Mouse (Mus musculus) spleen, adult 2 months (tissue): Measurements from ENCODE around the gene Cdhr4. TPM values are rescaled to one million over a fixed set of nuclear protein-coding genes. Genes with fewer than 3 reads are reported as not detected.
"Not testable (repeated sequence)": the region's sequence is repeated elsewhere in the genome, so short reads cannot be mapped to it uniquely, and the experiment has no call there.

Experiments used
- DNase-seq, 2 experiments: peaks; one replicate each; pipeline versions ENCODE4 v3.0.0 to v3.0.0-alpha.2; 2012 to 2021; ENCODE audit warnings: low spot score in 2 of 2, low read depth in 1 of 2
- H3K27ac ChIP-seq: fragments of 200-500 bp; 2 replicates; pipeline ENCODE4 v1.5.1; 2012; ENCODE audit warnings: low read length, inconsistent platforms; ENCODE audit not compliant: insufficient read depth
- H3K27me3 ChIP-seq: fragments of 200-500 bp; 2 replicates; pipeline ENCODE4 v1.6.1; 2012; ENCODE audit warnings: mild to moderate bottlenecking, moderate library complexity, low read length, inconsistent platforms; ENCODE audit not compliant: control insufficient read depth, insufficient read depth
- H3K36me3 ChIP-seq: fragments of 200-500 bp; 2 replicates; pipeline ENCODE4 v1.6.1; 2012; ENCODE audit warnings: mild to moderate bottlenecking, low read length, inconsistent platforms; ENCODE audit not compliant: control insufficient read depth, insufficient read depth
- H3K4me1 ChIP-seq: fragments of 200-500 bp; 2 replicates; pipeline ENCODE4 v1.6.1; 2011; ENCODE audit warnings: inconsistent platforms; ENCODE audit not compliant: control insufficient read depth, insufficient read depth, insufficient read length
- H3K4me3 ChIP-seq: fragments of 200-500 bp; 2 replicates; pipeline ENCODE4 v1.5.1; 2011; ENCODE audit warnings: mild to moderate bottlenecking, inconsistent platforms; ENCODE audit not compliant: insufficient read depth, insufficient read length; ENCODE audit errors: extremely low read depth
- CTCF ChIP-seq: fragments of 200-500 bp; IDR thresholded peaks from 2 replicates; pipeline ENCODE4 v1.5.1; 2011; ENCODE audit warnings: mild to moderate bottlenecking, inconsistent platforms; ENCODE audit not compliant: insufficient read depth, insufficient read length, insufficient replicate concordance; ENCODE audit errors: extremely low read depth
- POLR2A ChIP-seq: fragments of 200-500 bp; IDR thresholded peaks from 2 replicates; pipeline ENCODE4 v1.6.1; 2011; ENCODE audit warnings: low read depth, low read length, inconsistent platforms
- WGBS: fragments of 180-500 bp; shearing (Covaris S2); methylation state at CpG from one replicate; pipeline ENCODE4 v1.1.7; 2018; 5-methylcytosine and 5-hydroxymethylcytosine counted together
- polyA plus RNA-seq: library from polyadenylated mRNA; depleted of rRNA; stranded (reverse); fragments of >200 nt; gene quantifications from 2 replicates; pipeline ENCODE4 v1.2.3, GENCODE M21; 2012

Cdhr4 gene
- polyA plus RNA-seq, 1 experiment, result 2.9 TPM

- Histone ChIP-seq H3K4me3 (peak overlapping the region; percentile 81), H3K27ac (peak overlapping the region; percentile 2; the same call in 1 of the 2 replicates), H3K36me3 (no peaks in the 10 kb centered on the region; the same call in 1 of the 2 replicates), H3K4me1 (peaks cover 5% of the 10 kb centered on the region; the same call in 1 of the 2 replicates), H3K27me3 (no peaks in the 10 kb centered on the region)
- no peak for DNase-seq
- WGBS, result 4% methylated on average over 8 of the region's 8 CpGs
- no peak for TF ChIP-seq POLR2A
- no peak for TF ChIP-seq CTCF
Measured at GRCm38 (mm10) chr9:108003531-108003890, 11.2 kb downstream of the Cdhr4 start.

GRCm38 (mm10) chr9:108008041-108008440 lies 15.7 kb downstream of the Cdhr4 start:
- no peak for TF ChIP-seq CTCF
- no peak for TF ChIP-seq POLR2A
- Histone ChIP-seq H3K27ac (no peak overlapping the region), H3K4me3 (no peak overlapping the region), H3K27me3 (no peaks in the 10 kb centered on the region), H3K36me3 (peaks cover 3% of the 10 kb centered on the region), H3K4me1 (peaks cover 7% of the 10 kb centered on the region; the same call in 1 of the 2 replicates)
- WGBS, result 91% methylated on average over 5 of the region's 5 CpGs
- no peak for DNase-seq

DNA sequence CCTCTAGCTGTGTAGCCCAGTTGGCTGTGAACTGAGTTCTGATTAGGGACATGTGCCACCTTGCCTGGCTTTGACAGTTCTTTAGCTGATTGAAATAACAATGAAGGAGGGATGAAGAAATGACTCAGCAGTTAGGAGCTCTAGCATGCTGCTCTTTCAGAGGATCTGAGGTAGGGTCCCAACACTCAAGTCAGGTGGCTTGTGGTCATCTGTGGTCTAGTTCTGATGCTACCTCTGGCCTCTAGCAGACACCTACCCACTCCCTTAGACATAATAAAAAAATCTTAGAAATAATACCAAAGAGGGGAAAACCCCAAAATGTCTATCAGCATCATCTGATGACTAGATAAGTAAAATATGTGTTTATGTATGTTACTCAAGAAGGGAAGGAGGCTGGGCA lies 18.1 kb downstream of the Cdhr4 start:
- Histone ChIP-seq H3K27me3 (no peaks in the 10 kb centered on the region), H3K4me3 (no peak overlapping the region), H3K36me3 (peaks cover 5% of the 10 kb centered on the region), H3K27ac (no peak overlapping the region), H3K4me1 (0 out of 2 replicates have a peak, but pooled peaks cover 2% of the 10 kb centered on the region)
- TF ChIP-seq CTCF, result no peak
- TF ChIP-seq POLR2A, result no peak
- no peak for DNase-seq

DNA sequence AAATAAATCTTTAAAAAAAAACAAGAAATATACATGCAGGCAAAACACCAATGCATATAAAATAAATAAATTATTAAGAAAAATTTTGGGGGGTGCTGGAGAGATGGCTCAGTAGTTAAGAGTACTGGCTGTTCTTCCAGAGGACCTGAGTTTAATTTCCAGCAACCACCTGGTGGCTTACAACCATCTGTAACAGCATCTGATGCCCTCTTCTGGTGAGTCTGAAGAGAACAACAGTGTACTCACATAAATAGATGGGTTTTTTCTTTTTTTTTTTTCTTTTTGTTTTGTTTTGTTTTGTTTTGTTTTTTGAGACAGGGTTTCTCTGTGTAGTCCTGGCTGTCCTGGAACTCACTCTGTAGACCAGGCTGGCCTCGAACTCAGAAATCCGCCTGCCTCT lies 21.3 kb downstream of the Cdhr4 start:
- H3K27ac ChIP-seq, result not testable (repeated sequence)
- 100% methylated on average over 2 of the region's 2 CpGs for WGBS

GRCm38 (mm10) chr9:108017127-108017526 lies 24.8 kb downstream of the Cdhr4 start:
- 93% methylated on average over 3 of the region's 3 CpGs for WGBS
- Histone ChIP-seq H3K4me1 (no peaks in the 10 kb centered on the region), H3K36me3 (peaks cover 5% of the 10 kb centered on the region; the same call in 1 of the 2 replicates), H3K27me3 (no peaks in the 10 kb centered on the region), H3K4me3 (no peak overlapping the region), H3K27ac (no peak overlapping the region)
- no peak for DNase-seq
- TF ChIP-seq POLR2A (no peak), CTCF (no peak)

More for the DNA sequence above, 21.3 kb downstream of the Cdhr4 start:
- DNase-seq, H3K27me3 ChIP-seq, H3K4me3 ChIP-seq, H3K4me1 ChIP-seq, H3K36me3 ChIP-seq: not testable (repeated sequence)

- peaks cover 13% of the 10 kb centered on the region for H3K36me3 ChIP-seq
- no peaks in the 10 kb centered on the region for H3K27me3 ChIP-seq
- no peak overlapping the region for H3K4me3 ChIP-seq
- H3K27ac ChIP-seq, result no peak overlapping the region
- no peak for DNase-seq
- 90% methylated on average over 1 of the region's 1 CpGs for WGBS
- TF ChIP-seq CTCF, result no peak
- no peak for TF ChIP-seq POLR2A
- H3K4me1 ChIP-seq, result no peaks in the 10 kb centered on the region
Measured at GRCm38 (mm10) chr9:108020741-108021140, 28.4 kb downstream of the Cdhr4 start.

DNA sequence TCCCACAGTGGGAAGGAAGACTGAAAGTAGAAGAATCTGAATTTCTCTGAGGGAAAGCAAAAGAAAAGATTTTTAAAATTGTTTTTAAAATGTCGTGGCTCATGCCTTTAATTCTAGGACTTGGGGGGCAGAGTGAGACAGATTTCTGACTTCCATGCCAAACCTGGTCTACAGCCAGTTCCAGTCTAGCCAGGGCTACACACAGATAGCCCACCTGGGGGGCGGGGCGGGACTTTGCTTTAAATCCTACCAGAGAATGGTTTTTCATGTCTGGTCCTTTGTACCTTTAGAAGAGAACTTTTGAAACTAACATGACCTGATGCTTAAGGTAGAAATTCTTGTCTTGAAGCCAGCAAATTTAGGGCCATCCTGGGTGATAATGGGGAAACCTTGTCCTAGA lies 30.9 kb downstream of the Cdhr4 start:
- Histone ChIP-seq H3K4me1 (no peaks in the 10 kb centered on the region), H3K36me3 (peaks cover 21% of the 10 kb centered on the region), H3K27ac (no peak overlapping the region), H3K4me3 (no peak overlapping the region), H3K27me3 (no peaks in the 10 kb centered on the region)
- DNase-seq, result no peak
- TF ChIP-seq POLR2A (no peak), CTCF (no peak)
- WGBS, result 90% methylated on average over 3 of the region's 3 CpGs

- H3K27ac ChIP-seq, result no peak overlapping the region
- H3K27me3 ChIP-seq, result no peaks in the 10 kb centered on the region
- H3K36me3 ChIP-seq, result peaks cover 25% of the 10 kb centered on the region
- TF ChIP-seq CTCF, result no peak
- TF ChIP-seq POLR2A, result no peak
- 86% methylated on average over 3 of the region's 3 CpGs for WGBS
- DNase-seq, result no peak
- no peak overlapping the region for H3K4me3 ChIP-seq
- no peaks in the 10 kb centered on the region for H3K4me1 ChIP-seq
Measured at GRCm38 (mm10) chr9:108026584-108026983, 34.3 kb downstream of the Cdhr4 start.
